Mouse (Mus musculus) kidney, adult 2 months (tissue): ENCODE data around the gene H2-Oa. TPM values are rescaled to one million over a fixed set of nuclear protein-coding genes. Genes with fewer than 3 reads are reported as not detected.

Experiments used
- DNase-seq: peaks from one replicate; pipeline ENCODE4 v3.0.0; 2021
- H3K27ac ChIP-seq: fragments of 200-500 bp; 2 replicates; pipeline ENCODE4 v1.5.1; 2012; ENCODE audit warnings: low read depth, low read length, control low read depth, inconsistent platforms; ENCODE audit not compliant: insufficient read depth
- H3K27me3 ChIP-seq: fragments of 200-500 bp; replicated peaks from 2 replicates; pipeline ENCODE4 v1.6.1; 2012; ENCODE audit warnings: mild to moderate bottlenecking, moderate library complexity, low read length, inconsistent platforms; ENCODE audit not compliant: control insufficient read depth, insufficient read depth
- H3K36me3 ChIP-seq: fragments of 200-500 bp; 2 replicates; pipeline ENCODE4 v1.6.1; 2012; ENCODE audit warnings: mild to moderate bottlenecking, moderate library complexity, low read length, inconsistent platforms; ENCODE audit not compliant: control insufficient read depth, insufficient read depth
- H3K4me1 ChIP-seq: fragments of 200-500 bp; 2 replicates; pipeline ENCODE4 v1.6.1; 2011; ENCODE audit warnings: low read length; ENCODE audit not compliant: control insufficient read depth, insufficient read depth
- H3K4me3 ChIP-seq: fragments of 200-500 bp; 2 replicates; pipeline ENCODE4 v1.5.1; 2011; ENCODE audit warnings: mild to moderate bottlenecking, low read depth, low read length, control low read depth; ENCODE audit not compliant: insufficient read depth
- CTCF ChIP-seq: fragments of 200-500 bp; conservative IDR thresholded peaks from 2 replicates; pipeline ENCODE4 v1.5.1; 2011; ENCODE audit warnings: low read depth, mild to moderate bottlenecking, control low read depth, low read length, moderate library complexity, mixed read lengths; ENCODE audit not compliant: insufficient read depth, insufficient read length
- POLR2A ChIP-seq: fragments of 200-500 bp; IDR thresholded peaks from one replicate; pipeline ENCODE4 v1.6.1; 2011; ENCODE audit warnings: low read depth, low read length, control low read depth
- WGBS: fragments of 180-500 bp; shearing (Covaris S2); methylation state at CpG from one replicate; pipeline ENCODE4 v1.1.7; 2018; 5-methylcytosine and 5-hydroxymethylcytosine counted together
- polyA plus RNA-seq: library from polyadenylated mRNA; depleted of rRNA; stranded (reverse); fragments of >200 nt; gene quantifications from 2 replicates; pipeline ENCODE4 v1.2.3, GENCODE M21; 2012

Gene H2-Oa
- polyA plus RNA-seq, 1 experiment = 8.5 TPM

GRCm38 (mm10) chr17:34135297-34136224, 43.4 kb downstream of the H2-Oa start:
- WGBS = 6% methylated on average over 31 of the region's 31 CpGs
- Histone ChIP-seq H3K36me3 (no peaks in the 10 kb centered on the region), H3K27ac (no peak overlapping the region), H3K4me3 (peak overlapping the region; percentile 63), H3K4me1 (no peaks in the 10 kb centered on the region), H3K27me3 (no peaks in the 10 kb centered on the region)
- peak; percentile 99 for DNase-seq
- TF ChIP-seq POLR2A = no peak
- TF ChIP-seq CTCF = peak; percentile 99

- TF ChIP-seq POLR2A = no peak
- no peak for TF ChIP-seq CTCF
- H3K36me3 ChIP-seq = no peaks in the 10 kb centered on the region
- no peak overlapping the region for H3K4me3 ChIP-seq
- H3K4me1 ChIP-seq = no peaks in the 10 kb centered on the region
- H3K27ac ChIP-seq = no peak overlapping the region
- no peaks in the 10 kb centered on the region for H3K27me3 ChIP-seq
- 79% methylated on average over 7 of the region's 7 CpGs for WGBS
- DNase-seq = no peak
Observed at GRCm38 (mm10) chr17:34137601-34138000, 45.5 kb downstream of the H2-Oa start.

GRCm38 (mm10) chr17:34138655-34139054, 46.5 kb downstream of the H2-Oa start:
- no peak for DNase-seq
- no peak for TF ChIP-seq POLR2A
- no peak for TF ChIP-seq CTCF
- 91% methylated on average over 7 of the region's 7 CpGs for WGBS
- H3K4me1 ChIP-seq = no peaks in the 10 kb centered on the region
- H3K27me3 ChIP-seq = no peaks in the 10 kb centered on the region
- no peak overlapping the region for H3K4me3 ChIP-seq
- H3K36me3 ChIP-seq = no peaks in the 10 kb centered on the region
- no peak overlapping the region for H3K27ac ChIP-seq

- no peaks in the 10 kb centered on the region for H3K27me3 ChIP-seq
- WGBS = 7% methylated on average over 16 of the region's 16 CpGs
- peak; percentile 64 for DNase-seq
- H3K36me3 ChIP-seq = no peaks in the 10 kb centered on the region
- H3K27ac ChIP-seq = no peak overlapping the region
- peak overlapping the region; percentile 20 for H3K4me3 ChIP-seq
- no peaks in the 10 kb centered on the region for H3K4me1 ChIP-seq
- no peak for TF ChIP-seq CTCF
- no peak for TF ChIP-seq POLR2A
Observed at GRCm38 (mm10) chr17:34139416-34139815, 47.3 kb downstream of the H2-Oa start.

- H3K27me3 ChIP-seq = no peaks in the 10 kb centered on the region
- TF ChIP-seq POLR2A = no peak
- TF ChIP-seq CTCF = no peak
- H3K27ac ChIP-seq = no peak overlapping the region
- no peaks in the 10 kb centered on the region for H3K36me3 ChIP-seq
- DNase-seq = no peak
- no peak overlapping the region for H3K4me3 ChIP-seq
- no peaks in the 10 kb centered on the region for H3K4me1 ChIP-seq
- 26% methylated on average over 5 of the region's 5 CpGs for WGBS
Observed at GRCm38 (mm10) chr17:34140240-34140639, 48.1 kb downstream of the H2-Oa start.

GRCm38 (mm10) chr17:34141448-34141847, 49.3 kb downstream of the H2-Oa start:
- Histone ChIP-seq H3K27ac (no peak overlapping the region), H3K4me1 (no peaks in the 10 kb centered on the region), H3K4me3 (no peak overlapping the region), H3K27me3 (no peaks in the 10 kb centered on the region), H3K36me3 (no peaks in the 10 kb centered on the region)
- DNase-seq = no peak
- TF ChIP-seq POLR2A (no peak), CTCF (no peak)
- WGBS = 68% methylated on average over 4 of the region's 4 CpGs

- no peak overlapping the region for H3K27ac ChIP-seq
- no peaks in the 10 kb centered on the region for H3K27me3 ChIP-seq
- no peak overlapping the region for H3K4me3 ChIP-seq
- 72% methylated on average over 7 of the region's 7 CpGs for WGBS
- H3K4me1 ChIP-seq = no peaks in the 10 kb centered on the region
- DNase-seq = no peak
- H3K36me3 ChIP-seq = no peaks in the 10 kb centered on the region
- TF ChIP-seq POLR2A (no peak), CTCF (no peak)
Observed at GRCm38 (mm10) chr17:34142456-34143010, 50.4 kb downstream of the H2-Oa start.
